Mouse (Mus musculus): ENCODE measurements around the gene Caps2. TPM values are rescaled to one million over a fixed set of nuclear protein-coding genes. Genes with fewer than 3 reads are reported as not detected.
"Not testable (repeated sequence)": the region's sequence is repeated elsewhere in the genome, so short reads cannot be mapped to it uniquely, and the experiment has no call there.

The Caps2 gene
- 0.06 and 0.09 TPM in 2 replicates for polyA plus RNA-seq (2015; fragmentation: Nextera tagmentation; extraction: Ambion mirVana)

- H3K4me2 ChIP-seq = peak within 1 kb of the TSS; percentile 45
- no peaks in the 10 kb centered on the region for H3K36me3 ChIP-seq
- no peaks in the 10 kb centered on the region for H3K27me3 ChIP-seq
- H3K4me3 ChIP-seq = no peak within 1 kb of the TSS
- H3K27ac ChIP-seq = no peak within 1 kb of the TSS
- no peaks in the 10 kb centered on the region for H3K9me3 ChIP-seq (replicated peaks)
- WGBS = 25% methylated on average over 4 of the region's 4 CpGs
- no peaks in the 10 kb centered on the region for H3K4me1 ChIP-seq (replicated peaks)
- ATAC-seq (replicated peaks; ENCODE audit: insufficient number of reproducible peaks, insufficient read depth, low FRiP score, low read depth) = no peak
- H3K9ac ChIP-seq = no peak within 1 kb of the TSS
Measured at GRCm38 (mm10) chr10:112163168-112163766, at the start of gene Caps2. Gene Caps2 (plus strand): TSS chr10:112163621.

- H3K27ac ChIP-seq; H3K27me3 ChIP-seq; H3K4me3 ChIP-seq; H3K4me1 ChIP-seq (replicated peaks); H3K4me2 ChIP-seq; H3K9ac ChIP-seq; H3K36me3 ChIP-seq; H3K9me3 ChIP-seq (replicated peaks); ATAC-seq (replicated peaks; ENCODE audit: insufficient number of reproducible peaks, insufficient read depth, low FRiP score, low read depth): not testable (repeated sequence)
- 64% methylated on average over 2 of the region's 2 CpGs for WGBS
Measured at GRCm38 (mm10) chr10:112125090-112125489, 38.3 kb upstream of the Caps2 start.

GRCm38 (mm10) chr10:112127682-112128230 lies 35.7 kb upstream of the Caps2 start:
- H3K9ac ChIP-seq; H3K4me1 ChIP-seq (replicated peaks); H3K4me2 ChIP-seq; H3K9me3 ChIP-seq (replicated peaks); H3K4me3 ChIP-seq; H3K27ac ChIP-seq; ATAC-seq (replicated peaks; ENCODE audit: insufficient number of reproducible peaks, insufficient read depth, low FRiP score, low read depth); H3K27me3 ChIP-seq; H3K36me3 ChIP-seq: not testable (repeated sequence)
- 74% methylated on average over 6 of the region's 6 CpGs for WGBS

GRCm38 (mm10) chr10:112132194-112132593 lies 31.2 kb upstream of the Caps2 start:
- Histone ChIP-seq H3K9me3 (replicated peaks) (no peaks in the 10 kb centered on the region), H3K27me3 (no peaks in the 10 kb centered on the region), H3K4me2 (no peak overlapping the region), H3K4me1 (replicated peaks) (no peaks in the 10 kb centered on the region), H3K4me3 (no peak overlapping the region), H3K36me3 (no peaks in the 10 kb centered on the region), H3K9ac (no peak overlapping the region), H3K27ac (no peak overlapping the region)
- 84% methylated on average over 3 of the region's 3 CpGs for WGBS
- ATAC-seq (replicated peaks; ENCODE audit: insufficient number of reproducible peaks, insufficient read depth, low FRiP score, low read depth) = no peak

- H3K4me3 ChIP-seq = peak overlapping the region; percentile 43
- no peaks in the 10 kb centered on the region for H3K4me1 ChIP-seq (replicated peaks)
- H3K27ac ChIP-seq = no peak overlapping the region
- no peaks in the 10 kb centered on the region for H3K9me3 ChIP-seq (replicated peaks)
- WGBS = 17% methylated on average over 9 of the region's 9 CpGs
- no peak for ATAC-seq (replicated peaks; ENCODE audit: insufficient number of reproducible peaks, insufficient read depth, low FRiP score, low read depth)
- H3K27me3 ChIP-seq = no peaks in the 10 kb centered on the region
- H3K9ac ChIP-seq = 0 out of 2 replicates have a peak overlapping the region, but pooled peaks have one; percentile 36
- H3K4me2 ChIP-seq = peak overlapping the region; percentile 60
- H3K36me3 ChIP-seq = no peaks in the 10 kb centered on the region
Measured at GRCm38 (mm10) chr10:112138050-112138870, 25.2 kb upstream of the Caps2 start.

GRCm38 (mm10) chr10:112138871-112139430 lies 24.5 kb upstream of the Caps2 start:
- H3K4me3 ChIP-seq = peak overlapping the region; percentile 43
- H3K4me1 ChIP-seq (replicated peaks) = no peaks in the 10 kb centered on the region
- H3K27me3 ChIP-seq = no peaks in the 10 kb centered on the region
- WGBS = 41% methylated on average over 6 of the region's 6 CpGs
- 0 out of 2 replicates have a peak overlapping the region, but pooled peaks have one; percentile 36 for H3K9ac ChIP-seq
- H3K36me3 ChIP-seq = no peaks in the 10 kb centered on the region
- H3K4me2 ChIP-seq = peak overlapping the region; percentile 60
- H3K9me3 ChIP-seq (replicated peaks) = no peaks in the 10 kb centered on the region
- no peak overlapping the region for H3K27ac ChIP-seq
- ATAC-seq (replicated peaks; ENCODE audit: insufficient number of reproducible peaks, insufficient read depth, low FRiP score, low read depth) = no peak

- Histone ChIP-seq H3K9me3 (replicated peaks) (no peaks in the 10 kb centered on the region), H3K4me3 (no peak overlapping the region), H3K9ac (no peak overlapping the region), H3K4me1 (replicated peaks) (no peaks in the 10 kb centered on the region), H3K36me3 (no peaks in the 10 kb centered on the region), H3K4me2 (no peak overlapping the region), H3K27me3 (no peaks in the 10 kb centered on the region), H3K27ac (no peak overlapping the region)
- 50% methylated on average over 2 of the region's 2 CpGs for WGBS
- no peak for ATAC-seq (replicated peaks; ENCODE audit: insufficient number of reproducible peaks, insufficient read depth, low FRiP score, low read depth)
Measured at GRCm38 (mm10) chr10:112139834-112140233, 23.6 kb upstream of the Caps2 start.

- H3K4me2 ChIP-seq; H3K4me3 ChIP-seq; H3K36me3 ChIP-seq; H3K9ac ChIP-seq; H3K9me3 ChIP-seq (replicated peaks); H3K27ac ChIP-seq; H3K27me3 ChIP-seq; H3K4me1 ChIP-seq (replicated peaks): not testable (repeated sequence)
- WGBS = 28% methylated on average over 15 of the region's 15 CpGs
- ATAC-seq (replicated peaks; ENCODE audit: insufficient number of reproducible peaks, insufficient read depth, low FRiP score, low read depth) = peak; percentile 60
Measured at GRCm38 (mm10) chr10:112159882-112160560, 3.4 kb upstream of the Caps2 start, which contains the start of gene Glipr1l3. Gene Glipr1l3 (minus strand): TSS chr10:112160327.

- H3K4me2 ChIP-seq; H3K9ac ChIP-seq; H3K27me3 ChIP-seq; ATAC-seq (replicated peaks; ENCODE audit: insufficient number of reproducible peaks, insufficient read depth, low FRiP score, low read depth); H3K36me3 ChIP-seq; H3K27ac ChIP-seq; H3K9me3 ChIP-seq (replicated peaks); H3K4me3 ChIP-seq; H3K4me1 ChIP-seq (replicated peaks): not testable (repeated sequence)
- WGBS = 31% methylated on average over 12 of the region's 13 CpGs
Measured at GRCm38 (mm10) chr10:112177027-112177426, 13.6 kb downstream of the Caps2 start.

GRCm38 (mm10) chr10:112193919-112194318 lies 30.5 kb downstream of the Caps2 start:
- not testable (repeated sequence) for H3K27ac ChIP-seq; H3K36me3 ChIP-seq; H3K4me3 ChIP-seq; H3K4me1 ChIP-seq (replicated peaks); H3K9ac ChIP-seq; H3K27me3 ChIP-seq; H3K9me3 ChIP-seq (replicated peaks); H3K4me2 ChIP-seq; ATAC-seq (replicated peaks; ENCODE audit: insufficient number of reproducible peaks, insufficient read depth, low FRiP score, low read depth)
- WGBS = 74% methylated on average over 2 of the region's 2 CpGs

GRCm38 (mm10) chr10:112203463-112203862 lies 40.0 kb downstream of the Caps2 start:
- Histone ChIP-seq H3K9ac (no peak overlapping the region), H3K9me3 (replicated peaks) (no peaks in the 10 kb centered on the region), H3K4me3 (no peak overlapping the region), H3K27me3 (no peaks in the 10 kb centered on the region), H3K27ac (no peak overlapping the region), H3K4me2 (no peak overlapping the region), H3K4me1 (replicated peaks) (no peaks in the 10 kb centered on the region), H3K36me3 (no peaks in the 10 kb centered on the region)
- ATAC-seq (replicated peaks; ENCODE audit: insufficient number of reproducible peaks, insufficient read depth, low FRiP score, low read depth) = no peak
- WGBS = 64% methylated on average over 2 of the region's 2 CpGs
